Mouse (Mus musculus) inflammation-experienced regulatory T-cells, adult 6 months (primary cell): ENCODE measurements around the gene Disc1. TPM values are rescaled to one million over a fixed set of nuclear protein-coding genes. Genes with fewer than 3 reads are reported as not detected.

Source experiments
- polyA plus RNA-seq, 3 experiments: library from polyadenylated mRNA; unstranded; fragments of 100-300 nt; shearing (Covaris generic); gene quantifications; one replicate each; pipeline ENCODE4 v1.2.1; 2017

Gene Disc1
- polyA plus RNA-seq, 3 experiments from 2014 or later: 0.24 to 0.61 (median 0.40) TPM

Other genes starting within 250 kb of the Disc1 start
- gene Gnpat, start 191.2 kb upstream of the Disc1 start, polyA plus RNA-seq: 10 to 100 TPM; 31.4 to 39.2 (median 38.9) TPM
- 10 to 100 TPM; 29.1 to 31.9 (median 31.8) TPM for gene 2810004N23Rik, start 191.1 kb upstream of the Disc1 start, polyA plus RNA-seq
- 1 to 10 TPM; 5.8 to 8.6 (median 6.9) TPM for gene Exoc8, start 156.5 kb upstream of the Disc1 start, polyA plus RNA-seq
- gene Sprtn, start 156.3 kb upstream of the Disc1 start, polyA plus RNA-seq: 1 to 10 TPM; 5.9 to 7.6 (median 7.4) TPM
- 10 to 100 TPM in 2 of 3 experiments, 1 to 10 TPM in 1; 9.8 to 12.4 (median 12.0) TPM for gene Egln1, start 104.9 kb upstream of the Disc1 start, polyA plus RNA-seq
- gene Tsnax, start 41.2 kb upstream of the Disc1 start, polyA plus RNA-seq: 10 to 100 TPM; 60.0 to 71.8 (median 60.4) TPM